Mouse (Mus musculus) hindbrain, embryonic 11.5 days (tissue): ENCODE data around the gene Ccl11. TPM values are rescaled to one million over a fixed set of nuclear protein-coding genes. Genes with fewer than 3 reads are reported as not detected.

Source experiments
- ATAC-seq: fragments of 200-750 bp; cut with Nextera tagmentation; 2 replicates; pipeline ENCODE4 v1.8.0; 2017; ENCODE audit warnings: mild to moderate bottlenecking, moderate TSS enrichment, moderate library complexity; ENCODE audit not compliant: low FRiP score
- DNase-seq: peaks from one replicate; pipeline ENCODE4 v3.0.0-alpha.2; 2015; ENCODE audit warnings: low spot score
- H3K27ac ChIP-seq: fragments of 300-500 bp; sonication (generic); 2 replicates; pipeline ENCODE4 v1.5.1; 2014; ENCODE audit warnings: mild to moderate bottlenecking, low read depth, low read length
- H3K27me3 ChIP-seq: fragments of 300-500 bp; sonication (generic); 2 replicates; pipeline ENCODE4 v1.6.1; 2014; ENCODE audit warnings: mild to moderate bottlenecking, low read length, moderate library complexity, mixed read lengths; ENCODE audit not compliant: control insufficient read depth, insufficient read depth
- H3K36me3 ChIP-seq: fragments of 300-500 bp; sonication (generic); 2 replicates; pipeline ENCODE4 v1.6.1; 2014; ENCODE audit warnings: mild to moderate bottlenecking, low read length, moderate library complexity, mixed read lengths; ENCODE audit not compliant: control insufficient read depth, insufficient read depth
- H3K4me1 ChIP-seq: fragments of 300-500 bp; sonication (generic); replicated peaks from 2 replicates; pipeline ENCODE4 v1.6.1; 2014; ENCODE audit warnings: low read length, mixed read lengths; ENCODE audit not compliant: control insufficient read depth, insufficient read depth
- H3K4me2 ChIP-seq: fragments of 300-500 bp; sonication (generic); replicated peaks from 2 replicates; pipeline ENCODE4 v1.6.1; 2014; ENCODE audit warnings: mild to moderate bottlenecking, low read depth, low read length
- H3K4me3 ChIP-seq: fragments of 300-500 bp; sonication (generic); 2 replicates; pipeline ENCODE4 v1.5.1; 2014; ENCODE audit warnings: low read depth, low read length
- H3K9ac ChIP-seq: fragments of 300-500 bp; sonication (generic); 2 replicates; pipeline ENCODE4 v1.6.1; 2014; ENCODE audit warnings: low read depth, low read length
- H3K9me3 ChIP-seq: fragments of 300-500 bp; sonication (generic); 2 replicates; pipeline ENCODE4 v1.6.1; 2016; ENCODE audit warnings: low read length; ENCODE audit not compliant: control insufficient read depth
- WGBS: fragments of 180-500 bp; shearing (Covaris S2); extraction: QIAGEN DNeasy Blood & Tissue Kit; methylation state at CpG from one replicate; pipeline ENCODE4 v1.1.7; 2014; 5-methylcytosine and 5-hydroxymethylcytosine counted together
- polyA plus RNA-seq: library from polyadenylated mRNA; unstranded; fragments of >200 nt; fragmentation: Nextera tagmentation; extraction: Ambion mirVana; gene quantifications from 2 replicates; pipeline ENCODE4 v1.2.1, GENCODE M21; 2014

Gene Ccl11
- polyA plus RNA-seq, 1 experiment from 2014 or later: not detected

DNA sequence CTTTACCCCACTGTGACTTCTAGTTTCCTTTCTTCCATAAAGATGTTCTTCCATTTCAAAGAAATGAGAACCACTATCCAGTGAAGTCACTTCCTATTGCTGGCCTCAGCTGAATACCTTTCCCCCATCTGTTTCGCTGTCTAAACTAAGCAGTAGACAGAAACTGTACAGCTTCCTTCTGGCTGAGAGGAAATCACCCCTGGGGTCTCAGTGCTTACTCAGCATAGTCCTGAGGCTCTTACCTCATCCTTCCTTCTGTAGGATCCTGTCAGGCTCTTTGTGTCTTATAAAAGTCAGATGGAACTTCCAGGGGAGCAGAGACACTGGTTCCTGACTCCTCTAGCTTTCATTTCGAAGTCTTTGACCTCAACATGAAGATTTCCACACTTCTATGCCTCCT lies 43.9 kb downstream of the Ccl11 start, which contains the start of gene Ccl12:
Gene Ccl12, plus strand, starts transcription at position 317 of the 400 bp plus-strand sequence.
- no peak within 1 kb of the TSS for H3K4me3 ChIP-seq
- no peak within 1 kb of the TSS for H3K4me2 ChIP-seq
- ATAC-seq (no peak), DNase-seq (no peak)
- H3K9ac ChIP-seq: no peak within 1 kb of the TSS
- no peaks in the 10 kb centered on the region for H3K27me3 ChIP-seq
- H3K27ac ChIP-seq: no peak within 1 kb of the TSS
- no peaks in the 10 kb centered on the region for H3K4me1 ChIP-seq
- WGBS: 87% methylated on average over 2 of the region's 2 CpGs
- no peaks in the 10 kb centered on the region for H3K36me3 ChIP-seq
- H3K9me3 ChIP-seq: no peaks in the 10 kb centered on the region

DNA sequence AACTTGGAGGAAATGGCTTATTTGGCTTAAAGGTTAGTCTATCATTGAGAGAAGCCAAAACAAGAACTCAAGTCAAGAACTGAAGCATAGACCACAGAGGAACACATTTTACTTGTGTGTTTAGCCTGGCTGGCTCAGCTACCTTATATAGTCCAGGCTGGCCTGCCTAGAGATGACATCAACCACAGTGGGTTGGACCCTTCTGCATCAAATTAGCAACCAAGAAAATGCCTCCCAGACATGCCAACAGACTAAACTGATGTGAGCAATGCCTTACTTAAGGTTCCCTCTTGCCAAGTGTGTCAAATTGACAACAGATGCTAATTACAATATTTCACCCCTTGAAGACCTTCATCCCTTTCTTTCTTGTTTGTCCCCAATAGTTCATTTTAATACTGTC lies 52.0 kb downstream of the Ccl11 start:
- Histone ChIP-seq H3K4me3 (no peak overlapping the region), H3K4me1 (no peaks in the 10 kb centered on the region), H3K4me2 (no peak overlapping the region), H3K9me3 (no peaks in the 10 kb centered on the region), H3K27ac (no peak overlapping the region), H3K9ac (no peak overlapping the region), H3K27me3 (no peaks in the 10 kb centered on the region), H3K36me3 (no peaks in the 10 kb centered on the region)
- no peak for ATAC-seq
- DNase-seq: no peak

DNA sequence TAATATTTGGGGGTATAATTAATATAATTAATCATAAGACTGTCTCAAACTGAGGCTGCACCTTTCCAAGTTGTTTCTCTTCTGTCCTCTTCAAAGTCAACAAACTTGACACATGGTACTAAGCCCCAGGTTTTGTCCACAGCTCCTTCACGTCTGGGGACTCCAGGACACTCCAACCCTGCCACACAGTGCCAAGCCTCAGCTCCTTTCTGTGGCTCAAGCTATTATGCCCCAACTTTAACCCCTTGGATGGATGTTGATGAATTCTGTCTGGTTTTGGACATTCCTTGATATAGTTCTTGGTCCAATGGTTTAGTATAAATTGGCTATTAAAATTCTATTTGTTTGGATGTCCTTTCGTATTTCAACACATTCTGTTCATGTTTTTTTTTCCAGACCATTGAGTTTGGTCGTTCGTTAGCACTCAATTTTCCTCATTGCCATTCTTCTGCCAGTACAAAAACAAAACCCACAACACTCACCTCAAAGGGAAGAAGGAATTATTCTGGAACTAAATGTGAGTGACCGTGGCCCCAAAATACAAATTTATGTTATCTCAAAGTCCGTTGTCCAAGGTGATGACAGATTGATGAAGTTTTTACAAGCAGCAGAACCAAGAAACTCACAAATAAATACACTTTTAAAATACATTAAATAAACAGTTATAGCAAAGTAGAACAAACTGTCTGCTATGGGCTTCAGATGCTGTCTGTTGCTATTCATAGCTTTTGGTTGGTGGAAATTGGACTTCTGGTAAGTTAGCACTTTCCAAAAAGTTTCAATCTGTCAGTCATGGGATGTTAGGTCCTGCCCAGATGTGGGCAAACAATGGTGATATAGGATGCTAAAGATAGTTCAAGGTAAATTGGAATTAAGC lies 53.0 kb downstream of the Ccl11 start:
- Histone ChIP-seq H3K36me3 (no peaks in the 10 kb centered on the region), H3K27ac (no peak overlapping the region), H3K27me3 (no peaks in the 10 kb centered on the region), H3K4me3 (no peak overlapping the region), H3K9ac (no peak overlapping the region), H3K4me1 (no peaks in the 10 kb centered on the region), H3K4me2 (no peak overlapping the region), H3K9me3 (no peaks in the 10 kb centered on the region)
- ATAC-seq: no peak
- whole genome bisulfite sequencing: 81% methylated on average over 6 of the region's 6 CpGs
- no peak for DNase-seq

Other genes with a start within 250 kb of the Ccl11 start
- gene 5530401A14Rik, start 197.2 kb upstream of the Ccl11 start, polyA plus RNA-seq: 0.10 and 0.25 TPM in 2 replicates
- gene Asic2, start 89.4 kb upstream of the Ccl11 start, polyA plus RNA-seq: 1.3 and 1.7 TPM in 2 replicates
- 2.3 and 2.4 TPM in 2 replicates for gene Ccl2, start 22.3 kb upstream of the Ccl11 start, polyA plus RNA-seq
- gene Gm17268, start 19.3 kb upstream of the Ccl11 start, polyA plus RNA-seq: not detected in 2 replicates
- gene Ccl7, start 12.1 kb upstream of the Ccl11 start, polyA plus RNA-seq: 1.0 TPM in 1 of 2 replicates, not detected in the other
- gene Ccl12, start 44.0 kb downstream of the Ccl11 start, polyA plus RNA-seq: 1.1 and 1.2 TPM in 2 replicates
- gene Ccl8, start 57.4 kb downstream of the Ccl11 start, polyA plus RNA-seq: not detected in 2 replicates
- not detected in 2 replicates for gene Ccl1, start 247.9 kb downstream of the Ccl11 start, polyA plus RNA-seq